Mouse (Mus musculus): ENCODE results near the gene Kif20b. TPM values are rescaled to one million over a fixed set of nuclear protein-coding genes. Genes with fewer than 3 reads are reported as not detected.

The Kif20b gene
- polyA plus RNA-seq, 1 experiment = 0.30 TPM

GRCm38 (mm10) chr19:34990443-34990842, 68.3 kb downstream of the Kif20b start:
- Histone ChIP-seq H3K4me3 (ENCODE audit: insufficient read depth, low read depth, low read length) (no peak overlapping the region), H3K27me3 (replicated peaks; ENCODE audit: control insufficient read depth, insufficient read depth, low read length) (no peaks in the 10 kb centered on the region), H3K36me3 (ENCODE audit: control insufficient read depth, insufficient read depth, low read length) (no peaks in the 10 kb centered on the region), H3K4me1 (ENCODE audit: control insufficient read depth, insufficient read depth, low read length) (no peaks in the 10 kb centered on the region), H3K27ac (ENCODE audit: insufficient read depth, low read depth, low read length) (no peak overlapping the region)
- WGBS = 77% methylated on average over 4 of the region's 4 CpGs
- DNase-seq = no peak
- TF ChIP-seq CTCF (conservative IDR thresholded peaks at IDR 0.05; ENCODE audit: insufficient read depth, insufficient read length, low read depth, low read length) (no peak), POLR2A (IDR thresholded peaks at IDR 0.05; ENCODE audit: low read depth, low read length) (no peak)

DNA sequence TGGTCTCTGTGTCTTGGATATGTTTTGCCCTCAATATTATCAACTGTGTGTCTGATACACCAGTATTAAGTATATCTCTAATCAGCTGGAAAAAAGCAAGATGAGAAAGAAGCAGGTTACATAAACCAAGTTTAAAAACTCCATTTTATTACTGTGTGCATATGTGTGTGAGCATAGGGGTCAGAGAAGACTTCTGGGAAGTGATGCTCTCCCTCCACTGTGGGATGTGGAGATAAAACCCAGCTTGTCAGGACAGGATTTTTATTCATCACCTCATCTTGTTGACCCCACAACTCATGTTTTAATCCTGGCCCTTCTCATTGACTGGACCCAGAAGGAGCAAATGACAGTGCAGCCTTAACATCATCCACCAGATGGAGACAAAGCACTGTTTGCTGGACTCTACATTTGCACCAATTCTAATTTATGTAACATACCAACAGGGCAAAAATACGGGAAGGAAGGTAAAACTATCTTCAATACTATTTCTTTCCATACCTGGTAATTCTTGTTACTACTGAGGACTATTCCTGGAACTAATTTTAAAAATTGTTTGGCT, 70.9 kb downstream of the Kif20b start:
- TF ChIP-seq POLR2A (IDR thresholded peaks at IDR 0.05; ENCODE audit: low read depth, low read length) = no peak
- peak; percentile 44 for TF ChIP-seq CTCF (conservative IDR thresholded peaks at IDR 0.05; ENCODE audit: insufficient read depth, insufficient read length, low read depth, low read length)
- H3K4me1 ChIP-seq (ENCODE audit: control insufficient read depth, insufficient read depth, low read length) = no peaks in the 10 kb centered on the region
- peak; percentile 51 for DNase-seq
- H3K27me3 ChIP-seq (replicated peaks; ENCODE audit: control insufficient read depth, insufficient read depth, low read length) = no peaks in the 10 kb centered on the region
- no peak overlapping the region for H3K4me3 ChIP-seq (ENCODE audit: insufficient read depth, low read depth, low read length)
- WGBS = 10% methylated on average over 1 of the region's 1 CpGs
- H3K36me3 ChIP-seq (ENCODE audit: control insufficient read depth, insufficient read depth, low read length) = no peaks in the 10 kb centered on the region
- no peak overlapping the region for H3K27ac ChIP-seq (ENCODE audit: insufficient read depth, low read depth, low read length)

DNA sequence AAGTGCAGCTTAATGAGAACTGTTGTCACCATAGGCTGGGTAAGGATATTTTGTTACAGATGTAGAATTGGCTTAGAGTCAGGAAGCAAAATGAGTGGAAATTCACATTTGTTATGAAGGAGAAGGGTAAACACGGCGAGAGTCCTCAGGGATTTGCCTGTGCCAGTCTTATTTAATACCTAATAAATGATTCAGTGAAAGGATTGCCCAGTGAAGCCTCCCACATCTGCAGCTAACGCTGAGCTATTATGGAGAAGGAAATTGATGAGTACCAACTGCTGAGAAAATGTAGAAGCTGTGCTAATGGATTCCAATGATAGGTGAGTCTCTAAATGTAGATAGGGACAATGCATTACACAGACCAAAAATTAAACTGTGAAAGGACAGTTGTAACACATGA, 92.9 kb downstream of the Kif20b start:
- Histone ChIP-seq H3K4me3 (ENCODE audit: insufficient read depth, low read depth, low read length) (no peak overlapping the region), H3K27ac (ENCODE audit: insufficient read depth, low read depth, low read length) (no peak overlapping the region), H3K27me3 (replicated peaks; ENCODE audit: control insufficient read depth, insufficient read depth, low read length) (no peaks in the 10 kb centered on the region), H3K4me1 (ENCODE audit: control insufficient read depth, insufficient read depth, low read length) (no peaks in the 10 kb centered on the region; the same call in 1 of the 2 replicates), H3K36me3 (ENCODE audit: control insufficient read depth, insufficient read depth, low read length) (no peaks in the 10 kb centered on the region)
- 58% methylated on average over 3 of the region's 3 CpGs for WGBS
- TF ChIP-seq POLR2A (IDR thresholded peaks at IDR 0.05; ENCODE audit: low read depth, low read length) (no peak), CTCF (conservative IDR thresholded peaks at IDR 0.05; ENCODE audit: insufficient read depth, insufficient read length, low read depth, low read length) (no peak)
- no peak for DNase-seq

- TF ChIP-seq POLR2A (IDR thresholded peaks at IDR 0.05; ENCODE audit: low read depth, low read length) (no peak), CTCF (conservative IDR thresholded peaks at IDR 0.05; ENCODE audit: insufficient read depth, insufficient read length, low read depth, low read length) (no peak)
- Histone ChIP-seq H3K27me3 (replicated peaks; ENCODE audit: control insufficient read depth, insufficient read depth, low read length) (no peaks in the 10 kb centered on the region), H3K4me3 (ENCODE audit: insufficient read depth, low read depth, low read length) (no peak overlapping the region), H3K36me3 (ENCODE audit: control insufficient read depth, insufficient read depth, low read length) (no peaks in the 10 kb centered on the region), H3K4me1 (ENCODE audit: control insufficient read depth, insufficient read depth, low read length) (no peaks in the 10 kb centered on the region; the same call in 1 of the 2 replicates), H3K27ac (ENCODE audit: insufficient read depth, low read depth, low read length) (no peak overlapping the region)
- 49% methylated on average over 4 of the region's 4 CpGs for WGBS
- DNase-seq = peak; percentile 2
Measured at GRCm38 (mm10) chr19:35017474-35018208, 95.5 kb downstream of the Kif20b start.

GRCm38 (mm10) chr19:35018209-35018581, 96.0 kb downstream of the Kif20b start:
- H3K4me3 ChIP-seq (ENCODE audit: insufficient read depth, low read depth, low read length) = no peak overlapping the region
- H3K27me3 ChIP-seq (replicated peaks; ENCODE audit: control insufficient read depth, insufficient read depth, low read length) = no peaks in the 10 kb centered on the region
- TF ChIP-seq CTCF (conservative IDR thresholded peaks at IDR 0.05; ENCODE audit: insufficient read depth, insufficient read length, low read depth, low read length) (no peak), POLR2A (IDR thresholded peaks at IDR 0.05; ENCODE audit: low read depth, low read length) (no peak)
- 40% methylated on average over 4 of the region's 4 CpGs for WGBS
- no peak for DNase-seq
- H3K4me1 ChIP-seq (ENCODE audit: control insufficient read depth, insufficient read depth, low read length) = no peaks in the 10 kb centered on the region; the same call in 1 of the 2 replicates
- no peak overlapping the region for H3K27ac ChIP-seq (ENCODE audit: insufficient read depth, low read depth, low read length)
- no peaks in the 10 kb centered on the region for H3K36me3 ChIP-seq (ENCODE audit: control insufficient read depth, insufficient read depth, low read length)

Other genes starting within 250 kb of the Kif20b start
- gene Slc16a12, start 175.1 kb upstream of the Kif20b start, polyA plus RNA-seq (2012; rRNA removed) = 59.6 and 61.4 TPM in 2 replicates
- 8.7 and 14.3 TPM in 2 replicates for gene Pank1, start 42.9 kb upstream of the Kif20b start, polyA plus RNA-seq (2012; rRNA removed)

Data from kidney, adult 2 months (tissue).